Mouse (Mus musculus) G1E (cell line): ENCODE data around the gene Cul7.

ENCODE experiments used
- CTCF ChIP-seq: IDR thresholded peaks from 2 replicates; pipeline ENCODE4 v1.5.1; 2012; ENCODE audit warnings: low read depth, low read length, inconsistent platforms, mixed read lengths
- GATA1 ChIP-seq: IDR thresholded peaks from 2 replicates; pipeline ENCODE4 v1.6.1; 2012; ENCODE audit warnings: borderline replicate concordance, low read length, inconsistent platforms, mixed read lengths

DNA sequence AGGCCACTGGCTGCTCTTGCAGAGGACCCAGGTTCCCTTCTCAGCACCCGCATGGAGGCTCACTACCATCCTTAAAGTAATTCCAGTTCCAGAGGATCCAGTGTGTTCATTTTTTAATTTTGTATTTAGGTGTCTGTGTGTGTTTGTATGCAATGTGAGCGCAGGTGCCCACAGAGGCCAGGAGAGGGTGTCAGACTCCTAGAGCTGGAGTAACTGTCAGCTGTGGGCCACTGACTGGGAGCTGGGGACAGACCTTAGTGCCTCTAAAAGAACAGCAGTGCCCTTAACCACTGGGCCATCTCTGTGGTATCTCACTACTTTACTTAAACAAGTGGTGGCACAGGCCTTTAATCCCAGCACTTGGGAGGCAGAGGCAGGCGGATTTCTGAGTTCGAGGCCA lies 46.9 kb upstream of the Cul7 start:
- no peak for TF ChIP-seq CTCF
- TF ChIP-seq GATA1 = no peak
